Mouse (Mus musculus) embryonic fibroblast, embryonic 13.5 days (primary cell): ENCODE data around the gene H2-T24. TPM values are rescaled to one million over a fixed set of nuclear protein-coding genes. Genes with fewer than 3 reads are reported as not detected.
"Not testable (repeated sequence)": the region's sequence is repeated elsewhere in the genome, so short reads cannot be mapped to it uniquely, and the experiment has no call there.

Experiments
- H3K27ac ChIP-seq: 2 replicates; pipeline ENCODE4 v1.5.1; 2012; ENCODE audit warnings: low read length, control low read depth, inconsistent platforms; ENCODE audit not compliant: insufficient read depth
- H3K4me1 ChIP-seq: 2 replicates; pipeline ENCODE4 v1.6.1; 2011; ENCODE audit warnings: low read length; ENCODE audit not compliant: control insufficient read depth, insufficient read depth
- H3K4me3 ChIP-seq: 2 replicates; pipeline ENCODE4 v1.5.1; 2011; ENCODE audit warnings: mild to moderate bottlenecking, control low read depth, low read length; ENCODE audit not compliant: insufficient read depth
- CTCF ChIP-seq: IDR thresholded peaks from 2 replicates; pipeline ENCODE4 v1.5.1; 2011; ENCODE audit warnings: mild to moderate bottlenecking, control low read depth, low read length, moderate library complexity, borderline replicate concordance; ENCODE audit not compliant: insufficient read depth
- POLR2A ChIP-seq: IDR thresholded peaks from 2 replicates; pipeline ENCODE4 v1.6.1; 2011; ENCODE audit warnings: low read depth, mild to moderate bottlenecking, control low read depth, low read length, moderate library complexity
- polyA plus RNA-seq: library from polyadenylated mRNA; stranded (reverse); fragments of >200 nt; gene quantifications from 2 replicates; pipeline ENCODE4 v1.2.4, GENCODE M21; 2011; ENCODE audit warnings: low read depth; ENCODE audit not compliant: missing spikeins, insufficient read length

Gene H2-T24
- polyA plus RNA-seq, 1 experiment: not detected

GRCm38 (mm10) chr17:36032351-36032875, 12.1 kb upstream of the H2-T24 start, which contains the start of gene H2-T23:
H2-T23 (minus strand) TSS chr17:36032855.
- TF ChIP-seq POLR2A: peak; percentile 53

GRCm38 (mm10) chr17:36031583-36032331, 11.4 kb upstream of the H2-T24 start:
- H3K27ac ChIP-seq, H3K4me1 ChIP-seq: not testable (repeated sequence)
- H3K4me3 ChIP-seq: peak overlapping the region; percentile 57
- peak; percentile 34; the same call in 1 of the 2 replicates for TF ChIP-seq CTCF

More at GRCm38 (mm10) chr17:36032351-36032875, 12.1 kb upstream of the H2-T24 start, which contains the start of gene H2-T23:
- H3K27ac ChIP-seq, H3K4me1 ChIP-seq: not testable (repeated sequence)
- H3K4me3 ChIP-seq: peak within 1 kb of the TSS; percentile 57

- not testable (repeated sequence) for H3K4me1 ChIP-seq, H3K4me3 ChIP-seq, H3K27ac ChIP-seq
Measured at GRCm38 (mm10) chr17:36030703-36031582, 10.6 kb upstream of the H2-T24 start.

- not testable (repeated sequence) for H3K4me3 ChIP-seq, H3K27ac ChIP-seq, H3K4me1 ChIP-seq
Measured at GRCm38 (mm10) chr17:36030046-36030702, 9.8 kb upstream of the H2-T24 start.

DNA sequence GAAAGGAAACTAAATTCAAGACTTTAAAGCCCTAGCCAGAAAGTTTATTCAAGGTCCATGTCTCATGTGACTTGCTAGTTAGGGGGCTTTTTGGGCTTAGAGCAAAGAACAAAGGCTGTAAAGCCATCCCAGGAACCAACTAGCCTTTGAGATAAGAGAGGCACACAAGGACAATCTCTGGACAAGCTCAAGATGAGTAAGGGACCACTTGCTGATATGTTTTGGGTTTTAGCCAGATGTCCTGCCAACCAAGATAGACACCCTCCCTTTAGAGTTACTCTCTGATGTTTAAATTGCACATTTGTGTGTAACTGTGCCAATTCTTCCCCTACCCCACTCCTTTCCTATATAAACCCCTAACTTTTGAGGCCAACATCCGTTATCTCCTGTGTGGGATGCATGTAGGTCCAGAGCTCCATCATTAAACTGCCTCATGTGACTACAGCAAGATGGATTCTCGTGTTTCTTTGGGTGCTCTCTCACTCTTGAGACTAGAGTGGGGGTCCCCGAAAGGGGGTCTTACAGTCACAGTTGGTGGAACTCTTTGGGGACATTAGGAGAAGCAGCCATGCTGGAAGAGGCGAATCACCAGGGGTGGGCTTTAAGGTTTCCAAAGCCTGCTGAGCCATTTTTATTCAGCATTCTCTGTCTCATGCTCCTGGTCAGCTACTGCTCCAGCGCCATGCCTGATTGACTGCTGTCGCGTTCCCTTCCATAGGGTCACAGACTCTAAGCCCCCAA, 8.7 kb upstream of the H2-T24 start:
- H3K4me1 ChIP-seq: no peaks in the 10 kb centered on the region
- H3K27ac ChIP-seq: no peak overlapping the region
- TF ChIP-seq POLR2A (no peak), CTCF (no peak)

DNA sequence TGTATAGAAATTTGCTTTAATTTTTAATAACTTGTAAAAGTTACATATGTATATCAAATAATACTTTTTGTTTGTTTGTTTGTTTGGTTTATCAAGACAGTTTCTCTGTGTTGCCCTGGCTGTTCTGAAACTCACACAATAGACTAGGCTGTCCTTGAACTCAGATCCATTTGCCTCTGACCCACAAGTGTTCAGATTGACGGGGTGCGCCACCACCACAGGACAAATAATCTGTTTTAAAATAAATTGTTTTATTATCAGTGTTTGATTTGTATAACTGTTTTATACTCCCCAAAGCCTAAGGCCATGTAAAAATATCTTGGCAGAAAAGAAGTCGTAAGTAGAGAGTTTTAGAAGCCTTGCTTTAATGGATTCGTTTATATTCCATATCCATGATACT, 7.3 kb upstream of the H2-T24 start:
- no peak overlapping the region for H3K27ac ChIP-seq
- no peaks in the 10 kb centered on the region for H3K4me1 ChIP-seq
- TF ChIP-seq POLR2A (no peak), CTCF (no peak)
- H3K4me3 ChIP-seq: no peak overlapping the region

More for the DNA sequence above, 8.7 kb upstream of the H2-T24 start:
- no peak overlapping the region for H3K4me3 ChIP-seq

DNA sequence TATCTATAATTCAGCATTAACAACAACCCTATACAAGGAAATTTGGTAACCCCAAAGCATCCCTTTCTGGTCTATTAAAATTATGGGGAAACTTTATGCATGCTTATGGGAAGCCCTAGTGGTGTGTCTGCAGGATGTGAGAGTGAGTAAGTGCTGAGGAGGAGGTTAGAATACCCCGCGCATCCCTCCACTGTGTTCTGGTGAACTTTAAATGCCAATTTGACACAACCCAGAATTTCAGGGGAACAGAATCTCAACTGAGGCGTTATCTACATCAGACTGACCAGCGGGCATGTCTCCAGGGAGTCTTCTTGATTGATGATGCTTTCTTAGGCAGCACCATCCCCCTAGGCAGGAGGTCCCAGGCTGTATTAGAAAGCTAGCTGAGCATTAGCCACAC, 5.5 kb upstream of the H2-T24 start:
- Histone ChIP-seq H3K27ac (no peak overlapping the region), H3K4me3 (no peak overlapping the region), H3K4me1 (no peaks in the 10 kb centered on the region)
- no peak for TF ChIP-seq POLR2A
- no peak for TF ChIP-seq CTCF

GRCm38 (mm10) chr17:36025197-36025596, 4.8 kb upstream of the H2-T24 start:
- Histone ChIP-seq H3K4me3 (no peak overlapping the region), H3K27ac (no peak overlapping the region), H3K4me1 (no peaks in the 10 kb centered on the region)
- TF ChIP-seq CTCF: no peak
- TF ChIP-seq POLR2A: no peak
